ENCODE assay signal across 27 mouse cellular contexts in genomic region chr11:63418042-63418776, GRCm38 (mm10).
DNase-seq lines count a peak whose midpoint lies in the region; ATAC-seq and TF ChIP-seq lines count a peak whose summit lies in the region.
"Had no signal": no experiment of that assay in that cellular context is flagged by ENCODE, and none has a peak within 500 bp of the region (broad histone marks: within the 10 kb centered on the region; RNA-seq: fewer than 3 reads in every experiment).

No protein-coding gene starts in this region.

- ATAC-seq in kidney, embryonic 14.5 days (ENCODE audit: low FRiP score, low TSS enrichment) = no peak
- ATAC-seq: forebrain, postnatal 0 days; hindbrain, postnatal 0 days; intestine, embryonic 15.5 days; midbrain, embryonic 15.5 days; Patski had no signal

- 75% methylated on average over 5 of the region's 5 CpGs for WGBS in kidney, embryonic 14.5 days
- WGBS in lung, adult 2 months = 57% methylated on average over 5 of the region's 5 CpGs

- H3K27ac ChIP-seq in kidney, embryonic 14.5 days (ENCODE audit: low read depth, low read length) = no peak overlapping the region
- H3K27ac ChIP-seq: embryonic facial prominence, embryonic 13.5 days; hindbrain, embryonic 12.5 days; hindbrain, postnatal 0 days; intestine, embryonic 15.5 days; left cerebral cortex, adult 2 months; limb, embryonic 12.5 days; liver, embryonic 15.5 days; midbrain, embryonic 15.5 days had no signal

- H3K9me3 ChIP-seq in kidney, embryonic 14.5 days (ENCODE audit: control insufficient read depth, low read length) = no peaks in the 10 kb centered on the region
- H3K9me3 ChIP-seq: embryonic facial prominence, embryonic 13.5 days; hindbrain, embryonic 12.5 days; intestine, embryonic 15.5 days; limb, embryonic 12.5 days; liver, embryonic 15.5 days; midbrain, embryonic 15.5 days had no signal

- H3K4me2 ChIP-seq in kidney, embryonic 14.5 days (replicated peaks; ENCODE audit: low read depth, low read length) = no peak overlapping the region
- H3K4me2 ChIP-seq: embryonic facial prominence, embryonic 13.5 days; heart, embryonic 11.5 days; hindbrain, embryonic 12.5 days; intestine, embryonic 15.5 days; limb, embryonic 12.5 days; liver, embryonic 15.5 days; midbrain, embryonic 15.5 days had no signal

- no peak overlapping the region for H3K9ac ChIP-seq in kidney, embryonic 14.5 days (ENCODE audit: low read depth, low read length)
- H3K9ac ChIP-seq: embryonic facial prominence, embryonic 13.5 days; forebrain, postnatal 0 days; hindbrain, embryonic 12.5 days; intestine, embryonic 15.5 days; limb, embryonic 12.5 days; liver, embryonic 15.5 days; midbrain, embryonic 15.5 days had no signal

- TF ChIP-seq POLR2A in lung, adult 2 months (IDR thresholded peaks at IDR 0.05; ENCODE audit: borderline replicate concordance, extremely low read depth, low read depth, low read length) = no peak

- no peak overlapping the region for H3K4me3 ChIP-seq in kidney, embryonic 14.5 days (ENCODE audit: low read length)
- H3K4me3 ChIP-seq in lung, adult 2 months (replicated peaks; ENCODE audit: extremely low read depth, low read depth, low read length) = no peak overlapping the region
- H3K4me3 ChIP-seq: embryonic facial prominence, embryonic 13.5 days; hindbrain, embryonic 12.5 days; intestine, embryonic 15.5 days; left cerebral cortex, adult 2 months; limb, embryonic 12.5 days; liver, embryonic 15.5 days; midbrain, embryonic 15.5 days had no signal

- no peaks in the 10 kb centered on the region for H3K27me3 ChIP-seq in kidney, embryonic 14.5 days (ENCODE audit: control insufficient read depth, insufficient read depth, low read length)
- H3K27me3 ChIP-seq: intestine, embryonic 15.5 days; midbrain, embryonic 15.5 days had no signal

- DNase-seq in kidney, adult 18-20 months = peak; percentile 8
- DNase-seq in kidney, postnatal 14 days = peak; percentile 17
- DNase-seq in lung, adult 2 months = peak; percentile 15
- DNase-seq in lung, postnatal 36 days = peak; percentile 74
- no peak for DNase-seq in layer of hippocampus, postnatal 36 days
- no peak for DNase-seq in thymus, adult 18-20 months
- DNase-seq in thymus, postnatal 14 days = no peak
- DNase-seq: adrenal gland, postnatal 10 days; cerebellum, adult 11-12 months; cerebellum, adult 9-11 months; forebrain, postnatal 0 days; heart, postnatal 36 days; layer of hippocampus, adult 9-11 months; right cerebral cortex, postnatal 25 days; thymus, adult 2 months; thymus, postnatal 4 days had no signal

- no peaks in the 10 kb centered on the region for H3K36me3 ChIP-seq in kidney, embryonic 14.5 days (ENCODE audit: control insufficient read depth, insufficient read depth, low read length)
- H3K36me3 ChIP-seq: embryonic facial prominence, embryonic 13.5 days; hindbrain, embryonic 12.5 days; intestine, embryonic 15.5 days; limb, embryonic 12.5 days; liver, embryonic 15.5 days; midbrain, embryonic 15.5 days had no signal

- 0 out of 2 replicates have a peak, but pooled peaks cover 1% of the 10 kb centered on the region for H3K4me1 ChIP-seq in kidney, embryonic 14.5 days (ENCODE audit: control insufficient read depth, insufficient read depth, low read length)
- no peaks in the 10 kb centered on the region for H3K4me1 ChIP-seq in lung, adult 2 months (ENCODE audit: control insufficient read depth, insufficient read depth, low read length)
- H3K4me1 ChIP-seq: intestine, embryonic 15.5 days; limb, embryonic 12.5 days; liver, embryonic 15.5 days had no signal

- TF ChIP-seq CTCF in lung, adult 2 months (IDR thresholded peaks at IDR 0.05; ENCODE audit: insufficient read depth, low read length) = no peak

Comparison
In these comparisons a context has a peak if more than half of its experiments do, and no peak if none do; other contexts are left out.
1. DNase-seq: peak in kidney, adult 18-20 months (single experiment), kidney, postnatal 14 days (single experiment), lung, adult 2 months (single experiment) and lung, postnatal 36 days (single experiment); none in layer of hippocampus, postnatal 36 days (0 of 2), thymus, adult 18-20 months (0 of 2) and thymus, postnatal 14 days (single experiment).